Mouse (Mus musculus) midbrain, embryonic 15.5 days (tissue): ENCODE measurements around the gene Plce1. TPM values are rescaled to one million over a fixed set of nuclear protein-coding genes. Genes with fewer than 3 reads are reported as not detected.
A peak's percentile ranks its signal among the peaks of the same experiment; 100 is the strongest.

Experiments
- ATAC-seq: fragments of 200-750 bp; cut with Nextera tagmentation; replicated peaks from 2 replicates; pipeline ENCODE4 v1.8.0; 2017; ENCODE audit warnings: moderate TSS enrichment
- H3K27ac ChIP-seq: fragments of 300-500 bp; sonication (generic); 2 replicates; pipeline ENCODE4 v1.5.1; 2015; ENCODE audit warnings: mild to moderate bottlenecking, inconsistent platforms
- H3K27me3 ChIP-seq: fragments of 300-500 bp; sonication (generic); replicated peaks from 2 replicates; pipeline ENCODE4 v1.6.1; 2015; ENCODE audit warnings: inconsistent platforms
- H3K36me3 ChIP-seq: fragments of 300-500 bp; sonication (generic); replicated peaks from 2 replicates; pipeline ENCODE4 v1.6.1; 2015; ENCODE audit warnings: inconsistent platforms
- H3K4me1 ChIP-seq: fragments of 300-500 bp; sonication (generic); 2 replicates; pipeline ENCODE4 v1.6.1; 2015; ENCODE audit warnings: inconsistent platforms
- H3K4me2 ChIP-seq: fragments of 300-500 bp; sonication (generic); 2 replicates; pipeline ENCODE4 v1.6.1; 2015; ENCODE audit warnings: inconsistent platforms, mild to moderate bottlenecking, moderate library complexity
- H3K4me3 ChIP-seq: fragments of 300-500 bp; sonication (generic); 2 replicates; pipeline ENCODE4 v1.5.1; 2015; ENCODE audit warnings: mild to moderate bottlenecking, inconsistent platforms
- H3K9ac ChIP-seq: fragments of 300-500 bp; sonication (generic); 2 replicates; pipeline ENCODE4 v1.6.1; 2015; ENCODE audit warnings: mild to moderate bottlenecking, inconsistent platforms
- H3K9me3 ChIP-seq: fragments of 300-500 bp; sonication (generic); 2 replicates; pipeline ENCODE4 v1.6.1; 2016; ENCODE audit warnings: inconsistent platforms
- WGBS: fragments of 180-500 bp; shearing (Covaris S2); methylation state at CpG from one replicate; pipeline ENCODE4 v1.1.7; 2015; ENCODE audit warnings: mixed read lengths; 5-methylcytosine and 5-hydroxymethylcytosine counted together
- polyA plus RNA-seq: library from polyadenylated mRNA; unstranded; fragments of >200 nt; fragmentation: Nextera tagmentation; extraction: Ambion mirVana; gene quantifications from 2 replicates; pipeline ENCODE4 v1.2.1, GENCODE M21; 2015

Plce1 gene
- polyA plus RNA-seq, 1 experiment from 2014 or later: 4.0 TPM

- H3K4me2 ChIP-seq: no peak overlapping the region
- ATAC-seq: no peak
- no peaks in the 10 kb centered on the region for H3K27me3 ChIP-seq
- H3K36me3 ChIP-seq: no peaks in the 10 kb centered on the region
- WGBS: 40% methylated on average over 5 of the region's 5 CpGs
- H3K9ac ChIP-seq: no peak overlapping the region
- no peak overlapping the region for H3K4me3 ChIP-seq
- no peaks in the 10 kb centered on the region for H3K9me3 ChIP-seq
- H3K4me1 ChIP-seq: no peaks in the 10 kb centered on the region
- H3K27ac ChIP-seq: no peak overlapping the region
Measured at GRCm38 (mm10) chr19:38723969-38724368, 243.1 kb downstream of the Plce1 start.

DNA sequence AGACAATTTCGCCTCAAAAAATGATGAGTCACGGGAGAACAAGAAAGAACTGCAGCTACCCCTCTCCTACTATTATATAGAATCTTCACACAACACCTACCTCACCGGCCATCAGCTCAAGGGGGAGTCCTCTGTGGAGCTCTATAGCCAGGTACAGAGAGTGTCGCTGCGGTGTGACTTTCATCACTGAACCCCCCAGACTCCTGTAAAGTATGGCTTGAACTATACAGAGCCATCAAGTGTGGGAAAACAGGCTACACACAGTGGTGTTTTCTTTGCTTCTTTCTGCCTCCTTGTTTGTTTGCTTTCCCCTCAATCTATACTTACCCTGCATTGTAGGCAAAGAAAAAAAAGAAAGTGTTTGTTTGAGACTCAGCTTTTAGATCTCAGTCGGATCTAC lies 247.9 kb downstream of the Plce1 start:
- no peak overlapping the region for H3K4me3 ChIP-seq
- H3K4me2 ChIP-seq: no peak overlapping the region
- H3K27me3 ChIP-seq: no peaks in the 10 kb centered on the region
- peak; percentile 60 for ATAC-seq
- H3K27ac ChIP-seq: peak overlapping the region; percentile 47
- H3K36me3 ChIP-seq: no peaks in the 10 kb centered on the region
- H3K9ac ChIP-seq: no peak overlapping the region
- no peaks in the 10 kb centered on the region for H3K4me1 ChIP-seq
- 54% methylated on average over 6 of the region's 6 CpGs for WGBS
- H3K9me3 ChIP-seq: no peaks in the 10 kb centered on the region

DNA sequence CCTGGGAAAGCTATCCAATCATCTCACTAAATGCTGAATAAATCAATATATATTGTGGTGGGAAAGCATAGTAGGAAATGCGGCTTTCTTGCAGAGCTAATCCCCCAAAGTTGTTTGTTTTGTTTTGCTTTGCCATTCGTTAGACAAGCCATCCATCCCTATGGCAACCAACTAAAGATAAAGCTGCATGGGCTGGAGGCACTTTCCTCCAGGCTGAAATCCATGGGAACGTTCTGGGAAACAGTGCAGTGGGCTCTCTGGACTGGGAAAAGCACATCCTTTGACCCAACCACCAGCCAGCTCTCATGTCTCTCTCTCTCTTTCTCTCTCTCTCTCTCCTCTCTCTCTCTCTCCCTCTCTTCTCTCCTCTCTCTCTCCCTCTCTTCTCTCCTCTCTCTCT lies 248.4 kb downstream of the Plce1 start:
- Histone ChIP-seq H3K27ac (peak overlapping the region; percentile 47; the same call in 1 of the 2 replicates), H3K4me3 (no peak overlapping the region), H3K27me3 (no peaks in the 10 kb centered on the region), H3K9me3 (no peaks in the 10 kb centered on the region), H3K4me1 (no peaks in the 10 kb centered on the region), H3K4me2 (no peak overlapping the region), H3K36me3 (no peaks in the 10 kb centered on the region), H3K9ac (no peak overlapping the region)
- 5% methylated on average over 3 of the region's 3 CpGs for WGBS
- ATAC-seq: peak; percentile 78

DNA sequence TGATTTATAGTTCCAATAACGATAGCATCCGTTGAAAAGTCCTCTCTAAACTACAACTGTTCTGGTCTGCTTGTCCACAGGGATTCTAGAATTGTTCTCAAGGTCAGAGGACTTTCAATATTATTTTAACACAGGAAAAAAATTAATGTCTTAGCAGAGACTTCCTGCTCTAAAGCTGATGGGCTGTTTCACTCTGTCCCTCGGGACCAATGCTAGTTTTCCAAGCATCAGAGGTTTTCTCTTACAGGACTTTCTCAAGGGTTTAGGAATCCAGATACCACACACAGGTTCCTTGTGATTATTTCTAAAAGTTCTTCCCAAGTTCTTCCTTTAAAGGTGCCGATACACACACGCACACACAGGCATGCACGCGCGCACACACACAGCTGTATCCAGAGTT lies 263.6 kb downstream of the Plce1 start:
- no peak overlapping the region for H3K27ac ChIP-seq
- no peaks in the 10 kb centered on the region for H3K4me1 ChIP-seq
- no peak overlapping the region for H3K4me3 ChIP-seq
- no peaks in the 10 kb centered on the region for H3K9me3 ChIP-seq
- H3K4me2 ChIP-seq: no peak overlapping the region
- H3K27me3 ChIP-seq: no peaks in the 10 kb centered on the region
- H3K9ac ChIP-seq: no peak overlapping the region
- no peak for ATAC-seq
- H3K36me3 ChIP-seq: no peaks in the 10 kb centered on the region
- 89% methylated on average over 8 of the region's 8 CpGs for whole genome bisulfite sequencing

DNA sequence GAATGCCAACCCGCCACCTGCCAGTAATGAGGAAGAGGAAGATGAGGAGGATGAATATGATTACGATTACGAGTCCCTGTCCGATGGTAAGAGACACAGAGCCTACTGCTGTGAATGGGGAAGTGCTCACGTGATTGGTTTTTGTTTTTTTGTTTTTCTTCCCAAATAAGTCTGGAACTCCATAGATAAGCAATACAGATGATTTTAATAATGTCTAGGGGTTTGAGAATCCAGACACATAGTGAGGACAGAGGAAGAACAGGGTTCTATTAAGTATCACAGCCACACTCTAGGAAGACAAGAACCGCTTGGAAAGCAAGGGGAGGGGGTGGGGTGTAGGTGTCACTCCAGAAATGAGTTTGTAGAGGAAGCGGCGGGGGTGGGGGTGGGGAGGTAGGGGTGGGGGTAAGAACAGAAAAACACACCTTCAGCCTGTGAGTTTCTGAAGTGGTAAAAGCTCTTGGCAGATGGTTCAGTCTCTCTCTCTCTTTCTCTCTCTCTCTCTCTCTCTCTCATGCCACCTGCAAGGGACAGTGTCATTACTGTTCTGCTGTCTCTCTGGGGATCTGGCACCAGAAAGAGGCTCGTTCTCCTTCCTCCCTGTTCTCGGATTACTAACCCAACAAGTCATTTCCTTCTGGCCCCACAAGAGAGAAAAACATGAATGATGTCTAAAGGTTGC lies 265.0 kb downstream of the Plce1 start:
- Histone ChIP-seq H3K4me2 (no peak overlapping the region), H3K36me3 (no peaks in the 10 kb centered on the region), H3K4me1 (no peaks in the 10 kb centered on the region), H3K4me3 (no peak overlapping the region), H3K27me3 (no peaks in the 10 kb centered on the region), H3K9me3 (no peaks in the 10 kb centered on the region), H3K9ac (no peak overlapping the region), H3K27ac (no peak overlapping the region)
- WGBS: 77% methylated on average over 10 of the region's 10 CpGs
- no peak for ATAC-seq

DNA sequence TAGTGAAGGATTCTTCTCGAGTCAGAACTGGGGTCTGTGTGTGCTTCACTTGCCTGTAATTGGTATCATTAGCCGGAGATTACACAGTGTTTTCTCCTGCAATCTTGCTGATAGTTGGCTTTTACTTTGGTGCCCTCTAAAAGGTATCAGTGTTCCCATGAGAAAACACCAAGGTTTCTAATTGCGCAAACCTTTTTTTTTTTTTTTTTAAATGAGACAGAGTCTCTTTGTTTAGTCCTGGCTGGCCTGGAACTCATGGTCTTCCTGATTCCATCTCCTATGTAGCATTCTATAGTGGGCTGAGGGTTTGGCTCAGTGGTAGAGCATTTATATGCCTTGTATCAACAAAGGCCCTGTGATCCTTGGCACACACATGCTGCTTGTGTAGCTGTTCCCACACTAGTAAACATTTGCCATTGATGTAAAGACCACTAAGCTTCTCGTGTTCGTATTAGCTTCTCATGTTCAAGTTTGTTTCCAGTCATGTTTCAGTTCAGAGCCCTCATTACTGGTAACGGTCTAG lies 265.6 kb downstream of the Plce1 start:
- Histone ChIP-seq H3K27ac (no peak overlapping the region), H3K9me3 (no peaks in the 10 kb centered on the region), H3K36me3 (no peaks in the 10 kb centered on the region), H3K4me1 (no peaks in the 10 kb centered on the region), H3K9ac (no peak overlapping the region), H3K4me3 (no peak overlapping the region), H3K27me3 (no peaks in the 10 kb centered on the region), H3K4me2 (no peak overlapping the region)
- 82% methylated on average over 6 of the region's 6 CpGs for WGBS
- ATAC-seq: no peak

GRCm38 (mm10) chr19:38750192-38750591 lies 269.3 kb downstream of the Plce1 start:
- ATAC-seq: no peak
- no peak overlapping the region for H3K4me3 ChIP-seq
- no peaks in the 10 kb centered on the region for H3K4me1 ChIP-seq
- no peak overlapping the region for H3K9ac ChIP-seq
- H3K27me3 ChIP-seq: no peaks in the 10 kb centered on the region
- H3K27ac ChIP-seq: no peak overlapping the region
- 67% methylated on average over 4 of the region's 4 CpGs for WGBS
- no peaks in the 10 kb centered on the region for H3K9me3 ChIP-seq
- H3K36me3 ChIP-seq: no peaks in the 10 kb centered on the region
- no peak overlapping the region for H3K4me2 ChIP-seq

GRCm38 (mm10) chr19:38757161-38757560 lies 276.3 kb downstream of the Plce1 start:
- H3K9ac ChIP-seq: no peak overlapping the region
- H3K4me1 ChIP-seq: no peaks in the 10 kb centered on the region
- H3K27me3 ChIP-seq: no peaks in the 10 kb centered on the region
- H3K4me3 ChIP-seq: no peak overlapping the region
- no peak for ATAC-seq
- 81% methylated on average over 3 of the region's 3 CpGs for WGBS
- H3K27ac ChIP-seq: no peak overlapping the region
- H3K9me3 ChIP-seq: no peaks in the 10 kb centered on the region
- no peak overlapping the region for H3K4me2 ChIP-seq
- no peaks in the 10 kb centered on the region for H3K36me3 ChIP-seq

- H3K4me2 ChIP-seq: no peak overlapping the region
- H3K27ac ChIP-seq: no peak overlapping the region
- 51% methylated on average over 5 of the region's 5 CpGs for WGBS
- no peak overlapping the region for H3K9ac ChIP-seq
- no peak for ATAC-seq
- H3K4me3 ChIP-seq: no peak overlapping the region
- no peaks in the 10 kb centered on the region for H3K27me3 ChIP-seq
- H3K4me1 ChIP-seq: no peaks in the 10 kb centered on the region
- no peaks in the 10 kb centered on the region for H3K9me3 ChIP-seq
- no peaks in the 10 kb centered on the region for H3K36me3 ChIP-seq
Measured at GRCm38 (mm10) chr19:38758056-38758455, 277.1 kb downstream of the Plce1 start.

DNA sequence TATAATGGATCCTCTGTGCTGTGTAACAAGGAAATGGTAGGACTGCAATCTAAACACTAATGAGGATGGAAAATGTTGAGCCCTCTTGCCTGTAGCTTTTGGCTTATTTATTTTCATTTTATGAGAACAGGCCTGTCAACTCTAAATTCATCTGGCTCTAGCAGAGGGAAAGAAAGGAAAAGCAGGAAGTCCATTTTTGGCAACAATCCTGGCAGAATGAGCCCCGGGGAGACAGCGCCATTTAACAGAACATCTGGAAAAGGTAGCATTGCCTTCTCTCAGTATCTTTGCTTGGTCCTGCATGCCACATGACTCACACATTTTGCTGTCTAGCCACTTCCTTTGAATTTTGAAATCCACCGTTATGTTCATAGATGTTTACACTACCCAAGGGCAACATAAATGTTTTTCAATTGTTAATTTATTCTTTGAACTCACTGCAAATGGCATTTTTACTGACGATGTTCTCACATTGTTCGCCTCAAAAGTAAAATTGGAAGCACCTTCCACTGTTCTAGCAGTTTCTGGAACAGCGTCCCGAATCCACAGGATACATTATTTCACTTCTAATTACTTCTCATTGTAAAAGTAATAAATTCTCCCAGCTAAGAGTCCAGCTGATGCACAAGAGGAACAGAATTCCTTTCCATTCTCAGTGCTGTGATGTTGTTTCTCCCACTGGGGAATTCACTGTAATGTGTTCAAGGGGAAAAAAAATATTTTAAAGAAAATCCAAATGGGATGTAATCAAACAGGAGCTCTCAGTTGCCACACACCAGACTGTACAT lies 278.0 kb downstream of the Plce1 start:
- Histone ChIP-seq H3K36me3 (no peaks in the 10 kb centered on the region), H3K4me2 (no peak overlapping the region), H3K9me3 (no peaks in the 10 kb centered on the region), H3K4me3 (no peak overlapping the region), H3K4me1 (no peaks in the 10 kb centered on the region), H3K27ac (no peak overlapping the region), H3K27me3 (no peaks in the 10 kb centered on the region), H3K9ac (no peak overlapping the region)
- 90% methylated on average over 7 of the region's 7 CpGs for WGBS
- no peak for ATAC-seq

DNA sequence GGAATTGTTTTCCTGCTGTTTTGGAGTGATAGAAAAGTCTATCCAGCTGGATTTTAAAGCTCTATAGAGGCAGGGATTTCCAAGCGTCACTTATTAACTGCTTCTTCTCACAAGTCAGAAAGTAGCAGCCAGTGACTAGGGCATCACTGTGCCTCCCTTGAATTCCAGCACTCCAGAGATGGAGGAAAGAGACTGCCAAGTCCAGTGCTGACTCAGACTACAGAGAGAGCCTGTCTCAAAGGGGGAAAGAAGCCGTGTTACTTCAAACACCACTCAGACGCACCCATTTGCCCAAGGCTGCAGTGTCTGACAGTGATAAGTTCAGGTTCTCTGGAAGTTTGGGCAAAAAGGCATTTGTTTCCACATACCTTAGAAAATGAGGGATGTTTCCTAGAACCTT lies 279.5 kb downstream of the Plce1 start:
- Histone ChIP-seq H3K27ac (no peak overlapping the region), H3K36me3 (no peaks in the 10 kb centered on the region), H3K4me1 (no peaks in the 10 kb centered on the region), H3K9ac (no peak overlapping the region), H3K27me3 (no peaks in the 10 kb centered on the region), H3K9me3 (no peaks in the 10 kb centered on the region), H3K4me2 (no peak overlapping the region), H3K4me3 (no peak overlapping the region)
- no peak for ATAC-seq
- WGBS: 92% methylated on average over 3 of the region's 3 CpGs

GRCm38 (mm10) chr19:38766306-38766705 lies 285.4 kb downstream of the Plce1 start:
- WGBS: 99% methylated on average over 2 of the region's 2 CpGs

GRCm38 (mm10) chr19:38775548-38775947 lies 294.6 kb downstream of the Plce1 start:
- H3K9me3 ChIP-seq: no peaks in the 10 kb centered on the region
- H3K27me3 ChIP-seq: no peaks in the 10 kb centered on the region
- no peak overlapping the region for H3K4me3 ChIP-seq
- H3K9ac ChIP-seq: no peak overlapping the region
- WGBS: 62% methylated on average over 4 of the region's 4 CpGs
- no peak overlapping the region for H3K4me2 ChIP-seq
- no peaks in the 10 kb centered on the region for H3K36me3 ChIP-seq
- ATAC-seq: peak; percentile 65; the same call in 1 of the 2 replicates
- no peak overlapping the region for H3K27ac ChIP-seq
- H3K4me1 ChIP-seq: no peaks in the 10 kb centered on the region

More at GRCm38 (mm10) chr19:38766306-38766705, 285.4 kb downstream of the Plce1 start:
- Histone ChIP-seq H3K36me3 (no peaks in the 10 kb centered on the region), H3K4me3 (no peak overlapping the region), H3K9me3 (no peaks in the 10 kb centered on the region), H3K4me1 (no peaks in the 10 kb centered on the region), H3K27ac (no peak overlapping the region), H3K4me2 (no peak overlapping the region), H3K27me3 (no peaks in the 10 kb centered on the region), H3K9ac (no peak overlapping the region)
- ATAC-seq: no peak
